Mouse (Mus musculus): Measurements from ENCODE around the gene Mipep.

DNA sequence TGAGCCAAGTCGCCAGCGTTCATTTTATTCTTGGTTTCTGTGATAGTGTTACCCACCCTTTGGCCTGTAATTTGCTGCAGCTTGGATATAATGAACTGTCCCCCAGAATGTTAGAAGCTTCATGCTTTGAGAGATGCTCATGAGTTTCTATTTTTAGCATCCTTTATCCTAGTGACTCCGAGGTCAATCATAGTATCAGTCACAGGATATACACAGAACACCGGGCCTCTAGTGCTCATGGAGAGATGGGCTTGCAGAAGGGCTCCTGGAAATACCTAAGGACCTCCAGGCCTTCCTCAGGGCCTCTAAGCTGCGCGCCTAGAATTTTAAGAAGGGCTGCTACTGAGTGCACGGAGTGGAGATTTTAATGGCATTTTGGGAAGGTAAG, 72.5 kb downstream of the Mipep start:
- TF ChIP-seq EP300 (IDR thresholded peaks at IDR 0.05; ENCODE audit: low read depth in 1 of 2, low read length in 2 of 2) (no peak), SIN3A (IDR thresholded peaks at IDR 0.05; ENCODE audit: low read length) (no peak), CTCF (IDR thresholded peaks at IDR 0.05 in 2 of 3, conservative IDR thresholded peaks at IDR 0.05 in 1 of 3; ENCODE audit: control insufficient read depth in 1 of 3, insufficient read depth in 1 of 3, low read depth in 2 of 3, low read length in 3 of 3, poor library complexity in 1 of 3, severe bottlenecking in 1 of 3) (no peak), MAZ (IDR thresholded peaks at IDR 0.05; ENCODE audit: low read depth, low read length) (no peak), GATA1 (IDR thresholded peaks at IDR 0.05; ENCODE audit: low read depth, low read length) (no peak), POLR2A (IDR thresholded peaks at IDR 0.05; ENCODE audit: control insufficient read depth in 1 of 2, insufficient read depth in 1 of 2, low read depth in 1 of 2, low read length in 2 of 2, poor library complexity in 1 of 2) (no peak), RAD21 (IDR thresholded peaks at IDR 0.05; ENCODE audit: low read depth, low read length) (no peak)

All from MEL (cell line).